Mouse (Mus musculus): Measurements from ENCODE around the gene Btaf1.

DNA sequence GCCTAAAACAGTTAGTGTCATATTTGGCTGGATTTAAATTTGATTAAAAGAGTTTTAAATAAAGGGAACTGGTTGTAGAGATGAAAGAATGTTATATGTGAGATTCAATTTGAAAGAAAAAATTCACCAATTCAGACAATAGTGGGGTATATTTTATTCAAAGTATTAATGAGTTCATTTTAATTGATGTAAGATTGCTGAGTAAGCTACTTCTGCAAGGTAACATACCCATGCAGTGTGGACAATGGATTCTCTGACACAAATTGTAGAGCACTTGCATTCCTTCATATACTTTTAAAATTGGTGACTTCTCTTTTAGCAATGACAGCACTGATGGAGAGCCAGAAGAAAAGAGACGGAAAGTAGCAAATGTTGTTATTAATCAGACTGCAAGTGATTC is 35.4 kb downstream of the Btaf1 start:
- TF ChIP-seq CTCF (IDR thresholded peaks at IDR 0.05; ENCODE audit: low read depth) (no peak), EP300 (IDR thresholded peaks at IDR 0.05; ENCODE audit: low read depth) (no peak)
